Mouse (Mus musculus) heart, embryonic 14.5 days (tissue): Measurements from ENCODE around the gene Cacna1d. TPM values are rescaled to one million over a fixed set of nuclear protein-coding genes. Genes with fewer than 3 reads are reported as not detected.

Experiments
- ATAC-seq: fragments of 200-750 bp; cut with Nextera tagmentation; 2 replicates; pipeline ENCODE4 v1.8.0; 2017; ENCODE audit warnings: low read depth, moderate TSS enrichment; ENCODE audit not compliant: insufficient number of reproducible peaks, insufficient read depth, low FRiP score
- H3K27ac ChIP-seq, 2 experiments: fragments of 200-500 bp in 1 of 2; fragments of 300-500 bp in 1 of 2; sonication (generic) in 1 of 2; replicated peaks in 1 of 2; 2 replicates each; pipeline ENCODE4 v1.5.1; 2012 to 2014; ENCODE audit warnings: low read depth in 2 of 2, low read length in 2 of 2, control low read depth in 1 of 2, mild to moderate bottlenecking in 1 of 2, mixed read lengths in 1 of 2; ENCODE audit not compliant: control insufficient read depth in 1 of 2, insufficient read depth in 1 of 2
- H3K27me3 ChIP-seq: fragments of 300-500 bp; sonication (generic); 2 replicates; pipeline ENCODE4 v1.6.1; 2014; ENCODE audit warnings: mild to moderate bottlenecking, low read length, control low read depth; ENCODE audit not compliant: control insufficient read depth, insufficient read depth
- H3K36me3 ChIP-seq: fragments of 300-500 bp; sonication (generic); 2 replicates; pipeline ENCODE4 v1.6.1; 2014; ENCODE audit warnings: mild to moderate bottlenecking, control low read depth, low read length, mixed read lengths; ENCODE audit not compliant: control insufficient read depth, insufficient read depth
- H3K4me1 ChIP-seq, 2 experiments: fragments of 200-500 bp in 1 of 2; fragments of 300-500 bp in 1 of 2; sonication (generic) in 1 of 2; 2 replicates each; pipeline ENCODE4 v1.6.1; 2012 to 2014; ENCODE audit warnings: low read length in 2 of 2, control low read depth in 1 of 2, mixed read lengths in 1 of 2; ENCODE audit not compliant: control insufficient read depth in 2 of 2, insufficient read depth in 2 of 2
- H3K4me2 ChIP-seq: fragments of 300-500 bp; sonication (generic); 2 replicates; pipeline ENCODE4 v1.6.1; 2014; ENCODE audit warnings: mild to moderate bottlenecking, low read length
- H3K4me3 ChIP-seq, 2 experiments: fragments of 200-500 bp in 1 of 2; fragments of 300-500 bp in 1 of 2; sonication (generic) in 1 of 2; 2 replicates each; pipeline ENCODE4 v1.5.1; 2012 to 2014; ENCODE audit warnings: low read length in 2 of 2, mild to moderate bottlenecking in 2 of 2, control low read depth in 1 of 2, low read depth in 1 of 2, moderate library complexity in 1 of 2; ENCODE audit not compliant: control insufficient read depth in 1 of 2, insufficient read depth in 1 of 2
- H3K9ac ChIP-seq: fragments of 300-500 bp; sonication (generic); 2 replicates; pipeline ENCODE4 v1.6.1; 2014; ENCODE audit warnings: mild to moderate bottlenecking, low read length
- H3K9me3 ChIP-seq: fragments of 300-500 bp; sonication (generic); 2 replicates; pipeline ENCODE4 v1.6.1; 2016; ENCODE audit warnings: low read length, control low read depth; ENCODE audit not compliant: control insufficient read depth
- WGBS: fragments of 180-500 bp; shearing (Covaris S2); extraction: QIAGEN DNeasy Blood & Tissue Kit; methylation state at CpG from one replicate; pipeline ENCODE4 v1.1.7; 2014; 5-methylcytosine and 5-hydroxymethylcytosine counted together
- polyA plus RNA-seq: library from polyadenylated mRNA; unstranded; fragments of >200 nt; fragmentation: Nextera tagmentation; extraction: Ambion mirVana; gene quantifications from 2 replicates; pipeline ENCODE4 v1.2.1, GENCODE M21; 2014

The Cacna1d gene
- polyA plus RNA-seq, 1 experiment from 2014 or later, result 13.1 TPM

- H3K4me3 ChIP-seq, result no peak overlapping the region
- H3K27me3 ChIP-seq, result peaks cover 29% of the 10 kb centered on the region
- no peak for ATAC-seq
- H3K9me3 ChIP-seq, result no peaks in the 10 kb centered on the region
- peaks cover 5 to 10% of the 10 kb centered on the region in 2 experiments; a peak in 3 of 4 replicates for H3K4me1 ChIP-seq
- WGBS, result 70% methylated on average over 10 of the region's 10 CpGs
- H3K4me2 ChIP-seq, result peak overlapping the region; percentile 90; the same call in 1 of the 2 replicates
- H3K27ac ChIP-seq, result no peak overlapping the region
- H3K36me3 ChIP-seq, result no peaks in the 10 kb centered on the region
- no peak overlapping the region for H3K9ac ChIP-seq
Measured at GRCm38 (mm10) chr14:30009864-30010560, 481.2 kb downstream of the Cacna1d start.

DNA sequence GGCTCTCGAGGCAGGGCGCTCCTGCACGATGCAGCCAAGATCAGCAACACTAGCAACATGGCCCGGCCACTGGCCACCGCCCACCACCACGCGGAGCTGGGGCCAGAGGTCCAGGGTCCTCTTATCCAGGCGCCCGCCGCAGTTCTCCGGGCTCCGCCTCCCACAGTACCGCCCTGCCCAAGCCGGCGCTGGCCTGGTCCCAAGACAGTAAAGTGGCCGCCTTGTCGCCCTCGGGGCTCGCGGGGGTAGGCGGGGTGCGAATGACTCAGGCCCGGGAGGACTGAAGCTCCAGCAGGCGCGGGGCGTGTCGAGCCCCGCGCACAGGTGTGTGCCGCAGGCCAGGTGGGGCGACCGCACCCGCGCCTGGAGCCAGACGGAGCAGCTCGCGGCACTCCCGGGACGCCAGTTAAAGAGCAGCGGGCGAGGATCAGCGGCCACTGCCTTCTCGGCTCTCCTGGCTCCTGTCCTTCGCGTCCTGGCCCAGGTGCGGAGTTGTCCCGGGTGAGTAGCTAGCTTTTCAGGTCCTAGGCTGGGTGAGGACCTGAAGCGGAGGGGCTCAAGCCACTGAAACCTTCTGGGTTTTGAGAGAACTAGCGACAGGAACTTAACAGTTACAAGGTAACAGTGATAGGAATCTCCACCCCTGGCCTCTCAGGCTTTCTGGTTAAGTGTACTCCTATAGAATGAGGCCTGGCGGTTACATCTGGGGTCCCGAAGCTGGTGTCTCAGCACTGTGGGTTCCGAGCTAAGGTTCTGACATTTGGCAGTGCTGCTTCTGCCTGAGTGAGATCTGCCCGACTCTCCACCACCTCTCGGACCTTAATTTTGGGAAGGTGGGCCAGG, 482.3 kb downstream of the Cacna1d start, which contains the start of the genes Il17rb and Chdh:
Gene Il17rb (minus strand): TSS at position 164 of the 843 bp plus-strand sequence.
Gene Chdh (plus strand): TSS at position 291 of the 843 bp plus-strand sequence.
- Histone ChIP-seq H3K36me3 (no peaks in the 10 kb centered on the region), H3K4me1 (peaks cover 5 to 10% of the 10 kb centered on the region in 2 experiments; a peak in 3 of 4 replicates), H3K9ac (peak within 1 kb of the TSS; percentile 51), H3K27me3 (peaks cover 29% of the 10 kb centered on the region), H3K4me3 (peak within 1 kb of the TSS; percentile 39 to 49), H3K4me2 (peak within 1 kb of the TSS; percentile 90), H3K9me3 (no peaks in the 10 kb centered on the region), H3K27ac (no peak within 1 kb of the TSS)
- 8% methylated on average over 54 of the region's 54 CpGs for WGBS
- peak; percentile 46; the same call in 1 of the 2 replicates for ATAC-seq

DNA sequence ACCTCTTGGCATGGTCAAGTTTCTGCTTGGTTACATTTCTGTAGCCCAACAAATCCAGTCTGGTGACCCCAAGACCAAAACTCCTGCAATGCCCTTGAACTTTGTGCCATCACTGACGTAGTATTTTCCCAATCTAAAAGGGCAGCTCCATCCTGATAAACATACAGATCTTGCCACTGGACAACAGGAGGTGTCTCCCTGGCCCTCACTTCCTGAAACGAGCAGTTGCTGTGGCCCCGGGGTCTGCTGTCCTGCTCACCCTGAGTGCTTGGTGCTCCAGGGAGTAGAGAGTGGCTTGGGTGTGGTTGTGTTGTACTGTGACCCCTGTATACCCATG, 491.8 kb downstream of the Cacna1d start:
- Histone ChIP-seq H3K27ac (no peak overlapping the region), H3K27me3 (no peaks in the 10 kb centered on the region), H3K36me3 (peaks cover 28% of the 10 kb centered on the region), H3K9me3 (no peaks in the 10 kb centered on the region), H3K4me2 (no peak overlapping the region), H3K4me3 (no peak overlapping the region), H3K9ac (no peak overlapping the region), H3K4me1 (0 out of 4 replicates have a peak, but pooled peaks cover 0 to 6% of the 10 kb centered on the region in 2 experiments)
- WGBS, result 69% methylated on average over 3 of the region's 3 CpGs
- no peak for ATAC-seq

GRCm38 (mm10) chr14:29998747-29999474, 492.3 kb downstream of the Cacna1d start:
- WGBS, result 80% methylated on average over 13 of the region's 13 CpGs
- peaks cover 34% of the 10 kb centered on the region for H3K36me3 ChIP-seq

GRCm38 (mm10) chr14:29997345-29997744, 493.9 kb downstream of the Cacna1d start:
- H3K27me3 ChIP-seq, result no peaks in the 10 kb centered on the region
- ATAC-seq, result no peak
- H3K36me3 ChIP-seq, result peaks cover 49% of the 10 kb centered on the region

More at GRCm38 (mm10) chr14:29998747-29999474, 492.3 kb downstream of the Cacna1d start:
- no peak overlapping the region for H3K27ac ChIP-seq
- ATAC-seq, result no peak
- no peak overlapping the region for H3K4me2 ChIP-seq
- no peak overlapping the region for H3K4me3 ChIP-seq
- no peaks in the 10 kb centered on the region for H3K27me3 ChIP-seq
- H3K9ac ChIP-seq, result no peak overlapping the region
- 0 out of 4 replicates have a peak, but pooled peaks cover 0 to 6% of the 10 kb centered on the region in 2 experiments for H3K4me1 ChIP-seq
- no peaks in the 10 kb centered on the region for H3K9me3 ChIP-seq

GRCm38 (mm10) chr14:29996000-29996751, 495.1 kb downstream of the Cacna1d start:
- Histone ChIP-seq H3K4me3 (no peak overlapping the region), H3K27me3 (no peaks in the 10 kb centered on the region), H3K4me1 (0 out of 4 replicates have a peak, but pooled peaks cover 0 to 6% of the 10 kb centered on the region in 2 experiments), H3K4me2 (no peak overlapping the region), H3K9me3 (no peaks in the 10 kb centered on the region), H3K27ac (no peak overlapping the region), H3K9ac (no peak overlapping the region), H3K36me3 (peaks cover 61% of the 10 kb centered on the region)
- 88% methylated on average over 11 of the region's 11 CpGs for WGBS
- ATAC-seq, result no peak

More at GRCm38 (mm10) chr14:29997345-29997744, 493.9 kb downstream of the Cacna1d start:
- H3K9me3 ChIP-seq, result no peaks in the 10 kb centered on the region
- H3K4me1 ChIP-seq, result 0 out of 4 replicates have a peak, but pooled peaks cover 0 to 6% of the 10 kb centered on the region in 2 experiments
- no peak overlapping the region for H3K27ac ChIP-seq
- H3K4me2 ChIP-seq, result no peak overlapping the region
- H3K4me3 ChIP-seq, result no peak overlapping the region
- H3K9ac ChIP-seq, result no peak overlapping the region
